Mouse (Mus musculus): ENCODE results near the gene Zbtb8os. TPM values are rescaled to one million over a fixed set of nuclear protein-coding genes. Genes with fewer than 3 reads are reported as not detected.
"Not testable (repeated sequence)": the region's sequence is repeated elsewhere in the genome, so short reads cannot be mapped to it uniquely, and the experiment has no call there.

The Zbtb8os gene
- polyA plus RNA-seq, 1 experiment from 2014 or later, result 36.6 TPM

GRCm38 (mm10) chr4:129357613-129358163 lies 22.2 kb downstream of the Zbtb8os start:
- no peak overlapping the region for H3K4me3 ChIP-seq
- no peaks in the 10 kb centered on the region for H3K27me3 ChIP-seq (replicated peaks)
- no peaks in the 10 kb centered on the region for H3K9me3 ChIP-seq
- H3K9ac ChIP-seq, result no peak overlapping the region
- WGBS, result 73% methylated on average over 15 of the region's 15 CpGs
- no peak for ATAC-seq (ENCODE audit: extremely low read depth, insufficient number of reproducible peaks, low FRiP score, low TSS enrichment)
- H3K27ac ChIP-seq (replicated peaks), result no peak overlapping the region
- no peak overlapping the region for H3K4me2 ChIP-seq
- H3K4me1 ChIP-seq, result no peaks in the 10 kb centered on the region
- H3K36me3 ChIP-seq, result peaks cover 76% of the 10 kb centered on the region

- not testable (repeated sequence) for H3K27ac ChIP-seq (replicated peaks); H3K4me1 ChIP-seq; H3K9ac ChIP-seq; H3K4me2 ChIP-seq; ATAC-seq (ENCODE audit: extremely low read depth, insufficient number of reproducible peaks, low FRiP score, low TSS enrichment); H3K4me3 ChIP-seq; H3K9me3 ChIP-seq; H3K27me3 ChIP-seq (replicated peaks)
- 76% methylated on average over 3 of the region's 3 CpGs for WGBS
- H3K36me3 ChIP-seq, result peaks cover 57% of the 10 kb centered on the region
Observed at GRCm38 (mm10) chr4:129362238-129362637, 26.7 kb downstream of the Zbtb8os start.

- Histone ChIP-seq H3K27me3 (replicated peaks) (no peaks in the 10 kb centered on the region), H3K27ac (replicated peaks) (no peak overlapping the region), H3K9ac (no peak overlapping the region), H3K4me1 (no peaks in the 10 kb centered on the region), H3K9me3 (no peaks in the 10 kb centered on the region), H3K4me2 (no peak overlapping the region), H3K4me3 (no peak overlapping the region), H3K36me3 (peaks cover 55% of the 10 kb centered on the region)
- ATAC-seq (ENCODE audit: extremely low read depth, insufficient number of reproducible peaks, low FRiP score, low TSS enrichment), result no peak
- WGBS, result 74% methylated on average over 5 of the region's 5 CpGs
Observed at GRCm38 (mm10) chr4:129362771-129363170, 27.3 kb downstream of the Zbtb8os start.

DNA sequence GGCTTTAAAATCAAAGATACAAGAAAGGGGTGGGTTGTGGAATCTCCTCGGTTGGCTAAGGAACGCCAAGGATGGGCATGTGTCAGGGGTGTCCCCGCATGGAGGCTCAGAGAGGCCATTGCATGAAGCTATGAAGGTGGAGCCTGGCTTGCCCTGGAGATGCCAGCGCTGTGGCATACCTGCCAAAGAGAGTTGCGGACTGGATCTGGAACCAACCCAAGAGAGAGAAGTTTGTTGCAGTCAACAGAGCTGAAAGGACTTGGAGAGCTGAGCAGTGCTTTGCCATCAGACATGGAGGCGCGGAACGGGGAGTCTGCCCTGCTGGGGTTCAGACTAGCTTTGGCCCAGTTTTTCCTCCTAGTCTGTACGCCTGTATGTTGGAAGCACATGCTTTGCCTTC lies 28.0 kb downstream of the Zbtb8os start:
- Histone ChIP-seq H3K4me1 (no peaks in the 10 kb centered on the region), H3K36me3 (peaks cover 48% of the 10 kb centered on the region), H3K4me2 (no peak overlapping the region), H3K27ac (replicated peaks) (no peak overlapping the region), H3K9ac (no peak overlapping the region), H3K9me3 (no peaks in the 10 kb centered on the region), H3K27me3 (replicated peaks) (no peaks in the 10 kb centered on the region), H3K4me3 (no peak overlapping the region)
- no peak for ATAC-seq (ENCODE audit: extremely low read depth, insufficient number of reproducible peaks, low FRiP score, low TSS enrichment)
- 84% methylated on average over 9 of the region's 9 CpGs for WGBS

- ATAC-seq (ENCODE audit: extremely low read depth, insufficient number of reproducible peaks, low FRiP score, low TSS enrichment), result no peak
- no peaks in the 10 kb centered on the region for H3K27me3 ChIP-seq (replicated peaks)
- no peak overlapping the region for H3K9ac ChIP-seq
- 85% methylated on average over 3 of the region's 3 CpGs for WGBS
- no peak overlapping the region for H3K4me3 ChIP-seq
- no peaks in the 10 kb centered on the region for H3K4me1 ChIP-seq
- no peak overlapping the region for H3K27ac ChIP-seq (replicated peaks)
- peaks cover 44% of the 10 kb centered on the region for H3K36me3 ChIP-seq
- no peaks in the 10 kb centered on the region for H3K9me3 ChIP-seq
- H3K4me2 ChIP-seq, result no peak overlapping the region
Observed at GRCm38 (mm10) chr4:129364379-129364778, 28.9 kb downstream of the Zbtb8os start.

DNA sequence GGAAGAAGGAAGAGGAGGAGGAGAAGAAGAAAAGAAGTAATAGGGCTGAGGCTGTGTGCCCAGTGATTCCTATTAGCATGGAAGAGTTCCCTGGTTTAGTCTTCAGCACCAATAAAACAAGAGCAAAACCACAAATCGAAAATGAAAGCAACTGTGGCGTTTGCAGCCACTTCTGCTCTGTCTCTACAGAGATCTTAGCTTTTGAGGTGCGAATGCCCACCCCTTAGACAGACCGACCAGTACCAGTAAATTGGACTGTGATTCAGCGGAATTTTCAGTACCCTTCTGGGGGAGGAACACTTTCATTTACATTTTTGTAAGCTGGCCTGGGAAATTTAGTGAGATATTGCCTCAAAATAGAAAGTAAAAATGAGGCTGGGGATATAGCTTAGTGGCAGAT lies 29.7 kb downstream of the Zbtb8os start:
- peaks cover 36% of the 10 kb centered on the region for H3K36me3 ChIP-seq
- H3K4me2 ChIP-seq, result no peak overlapping the region
- WGBS, result 80% methylated on average over 5 of the region's 5 CpGs
- H3K27ac ChIP-seq (replicated peaks), result no peak overlapping the region
- no peak overlapping the region for H3K4me3 ChIP-seq
- H3K9me3 ChIP-seq, result no peaks in the 10 kb centered on the region
- ATAC-seq (ENCODE audit: extremely low read depth, insufficient number of reproducible peaks, low FRiP score, low TSS enrichment), result no peak
- H3K9ac ChIP-seq, result no peak overlapping the region
- H3K4me1 ChIP-seq, result no peaks in the 10 kb centered on the region
- H3K27me3 ChIP-seq (replicated peaks), result no peaks in the 10 kb centered on the region

- Histone ChIP-seq H3K4me3 (no peak overlapping the region), H3K36me3 (peaks cover 13% of the 10 kb centered on the region), H3K4me1 (no peaks in the 10 kb centered on the region), H3K27ac (replicated peaks) (no peak overlapping the region), H3K4me2 (no peak overlapping the region), H3K27me3 (replicated peaks) (no peaks in the 10 kb centered on the region), H3K9me3 (no peaks in the 10 kb centered on the region), H3K9ac (no peak overlapping the region)
- 85% methylated on average over 3 of the region's 3 CpGs for WGBS
- ATAC-seq (ENCODE audit: extremely low read depth, insufficient number of reproducible peaks, low FRiP score, low TSS enrichment), result no peak
Observed at GRCm38 (mm10) chr4:129371391-129371790, 35.9 kb downstream of the Zbtb8os start.

- H3K9ac ChIP-seq, result 0 out of 2 replicates have a peak overlapping the region, but pooled peaks have one; percentile 28
- ATAC-seq (ENCODE audit: extremely low read depth, insufficient number of reproducible peaks, low FRiP score, low TSS enrichment), result no peak
- 54% methylated on average over 8 of the region's 8 CpGs for WGBS
Observed at GRCm38 (mm10) chr4:129373202-129373976, 37.9 kb downstream of the Zbtb8os start.

DNA sequence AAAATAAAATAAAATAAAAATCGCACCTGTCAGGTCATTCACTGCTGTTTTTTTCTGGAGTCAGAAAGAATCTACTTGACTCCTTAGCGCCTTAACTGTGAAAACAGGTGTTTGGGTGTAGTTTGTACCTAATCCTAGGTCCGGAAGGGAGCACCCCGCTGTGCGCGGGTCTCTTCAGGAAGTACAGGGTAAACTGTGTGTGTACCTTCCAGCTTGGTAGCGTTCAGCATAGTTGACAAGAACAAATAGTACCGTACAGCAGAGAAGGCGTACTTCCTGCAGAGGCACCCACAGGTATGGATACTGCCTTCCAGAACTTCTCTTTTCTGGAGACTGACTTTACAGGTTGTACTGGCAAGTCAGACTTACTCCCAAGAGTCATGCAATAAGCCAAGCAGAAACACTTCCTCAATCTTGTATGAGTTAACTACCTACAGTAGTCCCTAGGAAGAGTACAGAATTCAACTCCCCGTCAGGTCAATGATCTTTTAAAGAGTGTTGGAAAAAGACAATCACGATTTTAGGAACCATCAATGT lies 38.8 kb downstream of the Zbtb8os start:
- H3K4me2 ChIP-seq, result no peak overlapping the region
- no peaks in the 10 kb centered on the region for H3K9me3 ChIP-seq
- no peak for ATAC-seq (ENCODE audit: extremely low read depth, insufficient number of reproducible peaks, low FRiP score, low TSS enrichment)
- H3K4me1 ChIP-seq, result peaks cover 3% of the 10 kb centered on the region; the same call in 1 of the 2 replicates
- H3K27ac ChIP-seq (replicated peaks), result no peak overlapping the region
- 59% methylated on average over 11 of the region's 11 CpGs for WGBS
- H3K36me3 ChIP-seq, result no peaks in the 10 kb centered on the region
- no peaks in the 10 kb centered on the region for H3K27me3 ChIP-seq (replicated peaks)
- no peak overlapping the region for H3K9ac ChIP-seq
- H3K4me3 ChIP-seq, result no peak overlapping the region

More at GRCm38 (mm10) chr4:129373202-129373976, 37.9 kb downstream of the Zbtb8os start:
- Histone ChIP-seq H3K27me3 (replicated peaks) (no peaks in the 10 kb centered on the region), H3K27ac (replicated peaks) (no peak overlapping the region), H3K4me2 (no peak overlapping the region), H3K4me3 (no peak overlapping the region), H3K9me3 (no peaks in the 10 kb centered on the region), H3K4me1 (peaks cover 3% of the 10 kb centered on the region; the same call in 1 of the 2 replicates), H3K36me3 (peaks cover 5% of the 10 kb centered on the region)

DNA sequence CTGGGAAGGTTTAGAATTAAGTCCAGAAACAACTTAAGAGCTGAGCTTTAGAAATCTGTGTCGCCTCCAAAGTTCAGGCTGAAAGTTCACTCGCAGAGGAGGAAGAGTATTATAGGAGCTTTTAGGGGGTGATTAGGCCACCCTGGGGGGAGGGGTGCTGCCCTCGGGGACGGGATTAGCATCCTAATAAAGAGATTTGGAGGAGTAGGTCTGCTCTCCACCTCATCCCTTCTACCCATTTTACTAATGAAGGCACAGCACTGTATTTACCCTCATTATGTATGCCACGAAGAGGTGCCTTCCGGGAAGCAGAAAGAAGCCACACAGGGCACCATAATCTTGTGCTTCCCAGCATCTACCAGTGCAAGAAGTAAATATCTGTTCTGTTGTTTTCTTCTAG lies 39.5 kb downstream of the Zbtb8os start:
- no peak overlapping the region for H3K4me2 ChIP-seq
- ATAC-seq (ENCODE audit: extremely low read depth, insufficient number of reproducible peaks, low FRiP score, low TSS enrichment), result no peak
- H3K4me1 ChIP-seq, result peaks cover 3% of the 10 kb centered on the region; the same call in 1 of the 2 replicates
- H3K9ac ChIP-seq, result 0 out of 2 replicates have a peak overlapping the region, but pooled peaks have one; percentile 24
- H3K36me3 ChIP-seq, result no peaks in the 10 kb centered on the region
- H3K27me3 ChIP-seq (replicated peaks), result peaks cover 5% of the 10 kb centered on the region; the same call in 1 of the 2 replicates
- 39% methylated on average over 6 of the region's 6 CpGs for WGBS
- H3K4me3 ChIP-seq, result no peak overlapping the region
- no peaks in the 10 kb centered on the region for H3K9me3 ChIP-seq
- H3K27ac ChIP-seq (replicated peaks), result no peak overlapping the region

- peaks cover 5% of the 10 kb centered on the region; the same call in 1 of the 2 replicates for H3K27me3 ChIP-seq (replicated peaks)
- H3K4me2 ChIP-seq, result no peak overlapping the region
- H3K9ac ChIP-seq, result no peak overlapping the region
- H3K36me3 ChIP-seq, result no peaks in the 10 kb centered on the region
- H3K27ac ChIP-seq (replicated peaks), result no peak overlapping the region
- no peak overlapping the region for H3K4me3 ChIP-seq
- peaks cover 3% of the 10 kb centered on the region; the same call in 1 of the 2 replicates for H3K4me1 ChIP-seq
- H3K9me3 ChIP-seq, result no peaks in the 10 kb centered on the region
- no peak for ATAC-seq (ENCODE audit: extremely low read depth, insufficient number of reproducible peaks, low FRiP score, low TSS enrichment)
- 75% methylated on average over 5 of the region's 5 CpGs for WGBS
Observed at GRCm38 (mm10) chr4:129375821-129376220, 40.3 kb downstream of the Zbtb8os start.
